Comparison of ENCODE assay signal across 8 mouse cellular contexts in genomic region chr3:55783171-55784081, GRCm38 (mm10). TPM values are rescaled to one million over a fixed set of nuclear protein-coding genes. Genes with fewer than 3 reads are reported as not detected.
A peak's percentile ranks its signal among the peaks of the same experiment; 100 is the strongest.
DNase-seq lines count a peak whose midpoint lies in the region; ATAC-seq lines count a peak whose summit lies in the region.

No protein-coding gene starts in this region.

- 10% methylated on average over 45 of the region's 45 CpGs for WGBS in kidney, embryonic 15.5 days
- under 1% methylated on average over 45 of the region's 45 CpGs for WGBS in midbrain, embryonic 10.5 days

- H3K4me3 ChIP-seq in kidney, embryonic 15.5 days (replicated peaks), result peak overlapping the region; percentile 34
- peak overlapping the region; percentile 64 for H3K4me3 ChIP-seq in midbrain, embryonic 10.5 days

- no peaks in the 10 kb centered on the region for H3K36me3 ChIP-seq in kidney, embryonic 15.5 days
- no peaks in the 10 kb centered on the region for H3K36me3 ChIP-seq in midbrain, embryonic 10.5 days

- H3K9me3 ChIP-seq in kidney, embryonic 15.5 days (replicated peaks), result no peaks in the 10 kb centered on the region
- no peaks in the 10 kb centered on the region for H3K9me3 ChIP-seq in midbrain, embryonic 10.5 days (replicated peaks)

- peaks cover 80% of the 10 kb centered on the region for H3K27me3 ChIP-seq in kidney, embryonic 15.5 days
- H3K27me3 ChIP-seq in midbrain, embryonic 10.5 days (ENCODE audit: low read depth, poor library complexity, severe bottlenecking), result peaks cover 86% of the 10 kb centered on the region

- no peak overlapping the region for H3K9ac ChIP-seq in kidney, embryonic 15.5 days

- ATAC-seq in granulocyte monocyte progenitor cell, adult 5-6 weeks (replicated peaks; ENCODE audit: poor library complexity, severe bottlenecking), result peak; percentile 14
- ATAC-seq in kidney, embryonic 15.5 days (replicated peaks; ENCODE audit: low FRiP score), result peak; percentile 11; the same call in 1 of the 2 replicates

- no peak overlapping the region for H3K27ac ChIP-seq in kidney, embryonic 15.5 days
- peak overlapping the region; percentile 89 for H3K27ac ChIP-seq in midbrain, embryonic 10.5 days (replicated peaks)

- DNase-seq in thymus, postnatal 25 days, result peak; percentile 2
- no peak for DNase-seq in thymus, adult 18-20 months
- DNase-seq in cerebellum, postnatal 4 days (ENCODE audit: low spot score in 2 of 2), result peak; percentile 29 to 53
- peak; percentile 70 for DNase-seq in midbrain, embryonic 10.5 days (ENCODE audit: low spot score)
- DNase-seq in spleen, postnatal 14 days (ENCODE audit: low spot score in 2 of 2), result no peak
- no peak for DNase-seq in thymus, postnatal 36 days

- H3K4me2 ChIP-seq in kidney, embryonic 15.5 days, result peak overlapping the region; percentile 57

- peaks cover 42% of the 10 kb centered on the region for H3K4me1 ChIP-seq in kidney, embryonic 15.5 days
- H3K4me1 ChIP-seq in midbrain, embryonic 10.5 days, result peaks cover 79% of the 10 kb centered on the region

RNA-seq across cellular contexts. Expression of gene Mab21l1, which starts 1.1 kb away (rescaled TPM):
- not detected in 2 replicates for total RNA-seq in granulocyte monocyte progenitor cell, adult 5-6 weeks (2014; fragmentation: Nextera tagmentation)
- total RNA-seq in granulocyte monocyte progenitor cell, adult 5-6 weeks (2017), result 0.10 TPM in 1 of 2 replicates, not detected in the other
- 0.98 and 1.8 TPM in 2 replicates for polyA plus RNA-seq in kidney, embryonic 15.5 days (2015; fragmentation: Nextera tagmentation; extraction: Ambion mirVana)
- polyA plus RNA-seq in midbrain, embryonic 10.5 days (2016; fragmentation: Nextera tagmentation; extraction: Ambion mirVana), result 33.1 and 47.5 TPM in 2 replicates

Comparison
In these comparisons a context has a peak if more than half of its experiments do, and no peak if none do; other contexts are left out.
1. DNase-seq: peak in thymus, postnatal 25 days (single experiment), cerebellum, postnatal 4 days (2 of 2) and midbrain, embryonic 10.5 days (single experiment); none in thymus, adult 18-20 months (0 of 2), spleen, postnatal 14 days (0 of 2) and thymus, postnatal 36 days (0 of 2).
2. RNA of gene Mab21l1, which starts 1.1 kb away (polyA plus RNA-seq): 33.1 to 47.5 TPM in midbrain, embryonic 10.5 days; 0.98 to 1.8 TPM in kidney, embryonic 15.5 days; every median in the first group is over 10 times any median in the second.